Mouse (Mus musculus): ENCODE results near the gene Slc35f2. TPM values are rescaled to one million over a fixed set of nuclear protein-coding genes. Genes with fewer than 3 reads are reported as not detected.

Slc35f2 gene
- polyA plus RNA-seq, 1 experiment from 2014 or later: 0.63 TPM

DNA sequence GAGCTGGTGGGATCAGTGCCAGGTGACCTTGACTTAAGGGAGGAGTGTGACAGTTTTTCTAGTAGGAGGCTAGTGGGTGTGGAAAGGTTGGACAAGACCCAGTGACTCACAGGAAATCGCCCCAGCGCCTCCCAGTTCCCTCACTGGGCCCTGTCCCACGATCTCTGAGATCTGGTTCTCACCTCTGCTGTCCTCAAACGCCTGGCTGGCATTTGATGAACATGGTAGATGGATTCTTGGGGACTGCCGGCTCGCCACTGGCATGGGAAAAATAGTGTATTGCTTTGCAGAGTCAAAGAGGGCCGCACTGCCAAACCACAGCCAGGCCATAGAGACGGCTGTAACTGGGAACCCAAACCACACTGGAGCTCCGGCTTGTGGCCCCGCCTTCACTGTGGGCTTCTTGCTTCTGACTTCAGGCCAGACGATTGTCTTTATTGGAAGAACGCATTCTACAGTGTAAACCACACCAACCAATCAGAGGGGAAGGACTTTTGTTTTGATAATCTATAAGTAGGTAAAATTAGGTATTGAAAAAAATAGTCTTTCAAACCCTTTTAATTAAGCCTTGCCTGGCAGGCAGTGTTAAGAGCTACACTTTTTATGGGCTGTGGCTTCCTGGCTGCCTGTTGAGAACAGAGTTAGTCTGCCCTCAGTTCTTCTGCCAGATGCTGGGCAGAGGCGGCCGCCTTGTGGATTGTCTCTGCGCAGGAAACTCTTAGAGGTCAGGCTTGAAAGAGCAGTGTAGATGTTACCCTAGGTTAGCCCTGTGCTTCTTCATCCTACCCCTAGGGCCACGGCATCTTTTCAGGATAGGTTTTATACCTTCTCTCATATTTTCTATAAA is 15.4 kb downstream of the Slc35f2 start:
- WGBS: 65% methylated on average over 16 of the region's 16 CpGs

DNA sequence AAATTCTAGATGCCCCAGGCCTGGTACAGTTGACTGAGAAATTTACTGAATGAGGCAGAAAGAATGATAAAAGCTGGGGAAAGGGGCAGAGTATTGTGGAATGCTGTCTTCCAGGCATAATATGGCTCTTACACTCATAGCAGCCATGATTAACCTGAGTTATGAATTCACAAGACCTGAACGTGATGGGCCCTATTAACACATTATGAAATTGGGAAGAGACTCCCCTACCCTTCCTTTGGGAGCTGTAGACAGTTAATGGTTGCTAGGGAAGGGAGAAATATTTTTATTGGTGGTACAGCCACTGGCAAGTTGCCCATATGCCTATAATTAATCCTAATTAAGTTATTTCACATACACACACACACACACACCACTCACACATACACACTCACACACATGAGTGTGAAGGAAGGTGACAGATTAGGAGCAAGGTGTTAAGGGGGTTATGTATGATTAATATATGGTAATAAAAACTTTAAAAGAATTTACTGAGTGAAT is 22.5 kb downstream of the Slc35f2 start:
- Histone ChIP-seq H3K9me3 (replicated peaks) (no peaks in the 10 kb centered on the region), H3K4me3 (no peak overlapping the region), H3K9ac (no peak overlapping the region), H3K27ac (ENCODE audit: poor library complexity, severe bottlenecking) (no peak overlapping the region), H3K27me3 (replicated peaks) (no peaks in the 10 kb centered on the region), H3K4me2 (no peak overlapping the region), H3K4me1 (replicated peaks) (no peaks in the 10 kb centered on the region), H3K36me3 (no peaks in the 10 kb centered on the region)
- no peak for ATAC-seq (ENCODE audit: insufficient number of reproducible peaks, low FRiP score)
- WGBS: 68% methylated on average over 1 of the region's 1 CpGs

More for the DNA sequence above, 15.4 kb downstream of the Slc35f2 start:
- H3K27me3 ChIP-seq (replicated peaks): no peaks in the 10 kb centered on the region
- no peak for ATAC-seq (ENCODE audit: insufficient number of reproducible peaks, low FRiP score)
- H3K9ac ChIP-seq: no peak overlapping the region
- no peak overlapping the region for H3K4me3 ChIP-seq
- H3K27ac ChIP-seq (ENCODE audit: poor library complexity, severe bottlenecking): no peak overlapping the region
- H3K36me3 ChIP-seq: no peaks in the 10 kb centered on the region
- 0 out of 2 replicates have a peak, but pooled peaks cover 6% of the 10 kb centered on the region for H3K9me3 ChIP-seq (replicated peaks)
- peaks cover 5% of the 10 kb centered on the region for H3K4me1 ChIP-seq (replicated peaks)
- H3K4me2 ChIP-seq: no peak overlapping the region

DNA sequence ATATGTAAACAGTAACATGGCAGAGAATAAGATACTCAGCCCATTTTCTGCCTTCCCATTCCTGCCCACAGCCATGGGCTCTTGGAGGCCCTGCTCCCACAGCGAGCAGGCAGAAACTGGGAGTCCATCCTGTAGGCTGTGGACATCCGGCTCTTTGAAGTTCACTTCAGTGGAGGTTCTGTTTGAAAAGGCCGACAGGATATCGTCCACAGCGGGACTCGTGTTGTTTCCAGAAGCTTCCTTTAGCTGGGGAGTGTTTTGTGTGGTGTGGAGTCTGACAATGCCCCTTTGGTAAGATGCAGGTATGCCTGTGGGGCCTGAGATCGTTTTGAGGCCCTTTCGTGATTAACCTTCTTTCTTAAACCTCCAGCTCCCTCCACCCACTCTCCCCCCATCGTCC is 23.2 kb downstream of the Slc35f2 start:
- H3K4me3 ChIP-seq: no peak overlapping the region
- H3K27ac ChIP-seq (ENCODE audit: poor library complexity, severe bottlenecking): no peak overlapping the region
- no peak overlapping the region for H3K4me2 ChIP-seq
- H3K9me3 ChIP-seq (replicated peaks): no peaks in the 10 kb centered on the region
- WGBS: 56% methylated on average over 9 of the region's 9 CpGs
- H3K4me1 ChIP-seq (replicated peaks): no peaks in the 10 kb centered on the region
- no peak overlapping the region for H3K9ac ChIP-seq
- H3K27me3 ChIP-seq (replicated peaks): no peaks in the 10 kb centered on the region
- H3K36me3 ChIP-seq: no peaks in the 10 kb centered on the region
- no peak for ATAC-seq (ENCODE audit: insufficient number of reproducible peaks, low FRiP score)

DNA sequence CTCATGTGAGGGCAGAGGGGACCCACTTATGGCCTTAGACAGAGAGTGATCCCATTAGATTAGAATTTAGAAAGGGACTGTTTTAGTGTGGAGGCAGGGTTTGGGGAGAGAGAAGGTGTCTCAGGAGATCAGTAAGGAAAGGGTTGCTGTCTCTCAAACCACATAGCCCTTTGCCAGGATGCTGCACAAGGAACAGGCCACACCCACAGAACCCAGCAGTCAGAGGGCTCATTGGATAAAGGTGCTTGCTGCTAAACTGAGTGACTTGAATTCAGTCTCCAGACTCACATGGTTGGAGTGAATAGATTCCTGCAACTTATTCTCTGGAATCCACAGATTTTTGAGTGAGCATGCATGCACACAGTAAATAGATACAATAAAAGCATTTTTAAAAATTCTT is 24.0 kb downstream of the Slc35f2 start:
- no peak for ATAC-seq (ENCODE audit: insufficient number of reproducible peaks, low FRiP score)
- no peaks in the 10 kb centered on the region for H3K36me3 ChIP-seq
- H3K9ac ChIP-seq: no peak overlapping the region

DNA sequence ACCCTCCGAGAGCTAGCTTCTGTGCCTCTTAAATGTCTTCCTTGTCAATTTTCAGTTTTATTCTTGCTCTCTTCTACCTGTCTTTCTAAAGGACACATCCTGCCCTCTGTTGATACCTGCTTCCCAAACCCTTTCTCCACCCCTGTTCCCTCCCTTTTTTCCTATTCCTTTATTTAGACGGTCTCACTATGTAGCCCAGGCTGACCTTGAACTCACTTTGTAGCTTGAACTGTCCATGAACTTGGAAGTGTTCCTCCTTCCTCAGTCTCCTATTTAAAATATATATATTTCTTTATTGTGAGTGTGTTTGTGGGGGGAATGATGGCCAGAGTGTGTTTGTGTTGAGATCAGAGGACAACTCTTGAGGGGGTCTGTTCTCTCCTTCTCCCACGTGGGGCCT is 25.0 kb downstream of the Slc35f2 start:
- Histone ChIP-seq H3K9me3 (replicated peaks) (no peaks in the 10 kb centered on the region), H3K9ac (no peak overlapping the region), H3K4me3 (no peak overlapping the region), H3K27ac (ENCODE audit: poor library complexity, severe bottlenecking) (no peak overlapping the region), H3K27me3 (replicated peaks) (no peaks in the 10 kb centered on the region), H3K4me1 (replicated peaks) (no peaks in the 10 kb centered on the region), H3K4me2 (no peak overlapping the region), H3K36me3 (no peaks in the 10 kb centered on the region)
- WGBS: 69% methylated on average over 3 of the region's 3 CpGs
- ATAC-seq (ENCODE audit: insufficient number of reproducible peaks, low FRiP score): no peak

More for the DNA sequence above, 24.0 kb downstream of the Slc35f2 start:
- Histone ChIP-seq H3K27me3 (replicated peaks) (no peaks in the 10 kb centered on the region), H3K4me1 (replicated peaks) (no peaks in the 10 kb centered on the region), H3K9me3 (replicated peaks) (no peaks in the 10 kb centered on the region), H3K4me3 (no peak overlapping the region), H3K27ac (ENCODE audit: poor library complexity, severe bottlenecking) (no peak overlapping the region), H3K4me2 (no peak overlapping the region)

DNA sequence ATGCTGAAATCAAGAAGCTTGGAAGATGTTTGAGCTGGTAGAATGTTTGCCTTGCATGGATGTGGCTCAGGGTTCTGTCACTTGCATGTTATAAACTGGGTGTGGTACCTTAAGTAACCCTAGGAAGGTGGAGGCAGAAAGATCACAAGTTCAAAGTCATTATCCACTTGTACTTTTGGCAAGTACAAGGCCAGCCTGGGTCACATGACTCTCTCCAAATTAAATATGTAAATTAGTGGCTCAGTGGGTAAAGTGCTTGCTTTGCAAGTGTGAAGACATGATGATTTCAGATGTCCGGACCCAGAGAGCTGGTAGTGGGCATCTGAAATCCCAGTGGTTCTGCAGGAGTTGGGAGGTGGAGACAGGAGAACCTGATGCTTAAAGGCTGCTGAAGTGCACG is 25.8 kb downstream of the Slc35f2 start:
- Histone ChIP-seq H3K4me3 (no peak overlapping the region), H3K27me3 (replicated peaks) (no peaks in the 10 kb centered on the region), H3K4me2 (no peak overlapping the region), H3K36me3 (no peaks in the 10 kb centered on the region), H3K4me1 (replicated peaks) (no peaks in the 10 kb centered on the region), H3K9ac (no peak overlapping the region), H3K27ac (ENCODE audit: poor library complexity, severe bottlenecking) (no peak overlapping the region), H3K9me3 (replicated peaks) (no peaks in the 10 kb centered on the region)
- WGBS: 81% methylated on average over 2 of the region's 2 CpGs
- no peak for ATAC-seq (ENCODE audit: insufficient number of reproducible peaks, low FRiP score)

DNA sequence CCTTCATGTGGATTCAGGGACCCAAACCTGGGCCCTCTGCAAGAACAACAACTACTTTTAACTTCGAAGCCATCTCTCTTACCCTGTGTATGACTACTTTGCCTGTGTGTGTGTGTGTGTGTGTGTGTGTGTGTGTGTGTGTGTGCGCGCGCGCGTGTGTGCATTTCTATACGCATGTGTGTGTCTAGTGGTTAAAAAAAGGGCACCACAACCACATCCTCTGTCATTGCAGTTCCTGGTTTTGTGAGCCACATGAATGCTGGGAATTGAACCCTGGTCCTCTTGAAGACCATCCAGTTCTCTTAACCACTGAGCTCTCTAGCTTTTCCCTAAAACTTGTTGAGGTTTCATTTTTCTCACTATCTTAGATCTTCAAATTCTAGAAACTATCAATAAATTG is 31.6 kb downstream of the Slc35f2 start:
- 93% methylated on average over 7 of the region's 7 CpGs for WGBS
- H3K27ac ChIP-seq (ENCODE audit: poor library complexity, severe bottlenecking): no peak overlapping the region
- no peaks in the 10 kb centered on the region for H3K9me3 ChIP-seq (replicated peaks)
- no peaks in the 10 kb centered on the region for H3K36me3 ChIP-seq
- no peaks in the 10 kb centered on the region for H3K4me1 ChIP-seq (replicated peaks)
- no peak overlapping the region for H3K4me2 ChIP-seq
- no peak for ATAC-seq (ENCODE audit: insufficient number of reproducible peaks, low FRiP score)
- no peak overlapping the region for H3K4me3 ChIP-seq
- no peak overlapping the region for H3K9ac ChIP-seq
- H3K27me3 ChIP-seq (replicated peaks): no peaks in the 10 kb centered on the region; the same call in 1 of the 2 replicates

DNA sequence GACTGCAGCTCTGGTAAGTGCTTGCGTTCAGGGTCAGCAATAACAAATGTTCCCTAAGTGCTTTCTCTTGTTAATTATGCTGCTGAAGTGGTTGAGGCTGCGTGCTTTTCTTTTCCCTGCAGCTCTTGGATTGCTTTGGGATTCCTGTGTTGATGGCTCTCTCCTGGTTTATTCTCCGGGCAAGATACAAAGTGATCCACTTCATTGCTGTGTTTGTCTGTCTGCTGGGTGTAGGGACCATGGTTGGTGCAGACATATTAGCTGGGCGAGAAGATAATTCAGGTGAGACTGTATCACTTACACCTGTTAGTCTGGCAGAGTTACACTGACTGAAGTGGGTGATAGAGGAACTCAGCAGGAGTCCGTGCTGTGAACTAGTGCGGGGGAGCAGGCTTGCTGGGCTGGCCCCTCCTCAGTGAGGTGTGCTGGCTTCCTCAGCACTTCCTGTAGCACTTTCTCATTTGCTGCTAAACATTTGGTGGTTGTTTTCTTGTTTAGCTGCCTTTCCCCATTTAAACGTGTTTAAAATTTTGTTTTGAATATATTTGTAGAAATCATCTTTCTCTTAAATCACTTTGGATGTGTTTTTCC is 35.3 kb downstream of the Slc35f2 start:
- H3K9me3 ChIP-seq (replicated peaks): no peaks in the 10 kb centered on the region
- 15% methylated on average over 7 of the region's 7 CpGs for WGBS
- no peaks in the 10 kb centered on the region; the same call in 1 of the 2 replicates for H3K27me3 ChIP-seq (replicated peaks)
- H3K4me1 ChIP-seq (replicated peaks): no peaks in the 10 kb centered on the region
- H3K36me3 ChIP-seq: no peaks in the 10 kb centered on the region
- H3K9ac ChIP-seq: no peak overlapping the region
- H3K4me3 ChIP-seq: no peak overlapping the region
- H3K27ac ChIP-seq (ENCODE audit: poor library complexity, severe bottlenecking): no peak overlapping the region
- ATAC-seq (ENCODE audit: insufficient number of reproducible peaks, low FRiP score): no peak
- no peak overlapping the region for H3K4me2 ChIP-seq

DNA sequence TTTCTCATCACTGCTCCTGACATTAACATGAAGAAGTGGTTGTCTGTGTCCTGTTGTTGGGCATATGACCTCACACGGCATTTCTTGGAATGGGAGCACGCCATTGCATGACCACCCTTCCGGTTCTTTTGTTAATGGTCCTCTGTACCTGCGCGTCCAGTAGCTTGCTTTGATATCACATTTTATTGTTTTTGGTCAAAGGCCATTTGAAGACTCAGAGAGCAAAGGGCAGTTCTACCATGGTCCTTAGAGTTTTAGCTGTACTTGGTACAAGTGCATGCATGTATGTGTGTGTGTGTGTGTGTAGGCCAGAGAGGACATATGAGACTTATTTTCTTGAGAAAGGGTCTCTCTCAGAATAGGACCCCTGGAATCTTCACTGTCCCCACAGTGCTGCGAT is 42.1 kb downstream of the Slc35f2 start:
- Histone ChIP-seq H3K4me1 (replicated peaks) (no peaks in the 10 kb centered on the region), H3K27ac (ENCODE audit: poor library complexity, severe bottlenecking) (no peak overlapping the region), H3K4me3 (no peak overlapping the region), H3K36me3 (no peaks in the 10 kb centered on the region), H3K27me3 (replicated peaks) (no peaks in the 10 kb centered on the region), H3K4me2 (no peak overlapping the region), H3K9ac (no peak overlapping the region), H3K9me3 (replicated peaks) (no peaks in the 10 kb centered on the region)
- ATAC-seq (ENCODE audit: insufficient number of reproducible peaks, low FRiP score): no peak
- 89% methylated on average over 6 of the region's 6 CpGs for whole genome bisulfite sequencing

DNA sequence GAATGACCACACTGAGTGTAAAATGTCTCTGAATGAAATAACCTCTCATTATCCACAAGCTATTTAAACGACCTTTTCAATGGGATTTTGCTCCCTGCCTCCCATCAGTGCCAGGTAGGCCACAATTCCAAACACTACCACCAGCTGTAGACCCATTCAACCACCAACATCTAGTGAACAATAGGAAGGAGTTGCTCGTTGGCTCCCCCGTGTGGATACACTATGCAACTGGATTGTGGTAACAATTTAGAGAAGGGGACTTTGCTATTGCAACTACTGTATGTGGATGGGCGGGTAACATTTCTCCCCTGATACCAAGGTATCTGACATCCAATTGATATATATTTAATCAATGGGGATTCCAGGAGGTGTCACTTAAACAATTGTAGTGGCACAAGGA is 47.4 kb downstream of the Slc35f2 start:
- H3K36me3 ChIP-seq: no peaks in the 10 kb centered on the region
- ATAC-seq (ENCODE audit: insufficient number of reproducible peaks, low FRiP score): no peak
- H3K9me3 ChIP-seq (replicated peaks): no peaks in the 10 kb centered on the region
- H3K4me2 ChIP-seq: no peak overlapping the region
- no peak overlapping the region for H3K9ac ChIP-seq
- no peak overlapping the region for H3K27ac ChIP-seq (ENCODE audit: poor library complexity, severe bottlenecking)
- no peak overlapping the region for H3K4me3 ChIP-seq
- H3K4me1 ChIP-seq (replicated peaks): no peaks in the 10 kb centered on the region
- 28% methylated on average over 4 of the region's 4 CpGs for WGBS
- no peaks in the 10 kb centered on the region for H3K27me3 ChIP-seq (replicated peaks)

DNA sequence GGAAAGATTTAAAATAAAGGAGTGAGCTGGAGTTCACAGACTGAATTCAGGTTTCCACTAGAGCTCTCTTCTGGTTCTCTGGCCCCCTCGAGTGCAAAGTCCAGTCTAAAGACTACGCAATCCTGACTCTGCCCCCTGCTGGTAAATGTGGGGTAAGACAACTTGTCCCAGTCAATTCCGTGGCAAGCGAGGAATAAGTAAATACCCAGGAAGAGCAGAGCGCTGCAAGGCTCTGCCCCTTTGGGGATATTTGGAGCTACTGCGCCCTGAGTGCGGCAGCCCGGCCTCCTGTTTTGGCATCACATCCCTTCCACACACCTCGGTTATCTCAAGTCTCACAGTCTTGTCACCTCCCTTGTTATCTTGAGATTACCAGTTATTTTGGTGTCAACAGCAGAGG is 54.0 kb downstream of the Slc35f2 start:
- Histone ChIP-seq H3K27ac (ENCODE audit: poor library complexity, severe bottlenecking) (no peak overlapping the region), H3K4me1 (replicated peaks) (0 out of 2 replicates have a peak, but pooled peaks cover 4% of the 10 kb centered on the region), H3K4me2 (peak overlapping the region; percentile 15; the same call in 1 of the 2 replicates), H3K9ac (no peak overlapping the region; the same call in 1 of the 2 replicates), H3K27me3 (replicated peaks) (peaks cover 13% of the 10 kb centered on the region), H3K4me3 (no peak overlapping the region), H3K9me3 (replicated peaks) (no peaks in the 10 kb centered on the region), H3K36me3 (no peaks in the 10 kb centered on the region)
- WGBS: 4% methylated on average over 9 of the region's 9 CpGs
- no peak for ATAC-seq (ENCODE audit: insufficient number of reproducible peaks, low FRiP score)

All from heart, embryonic 12.5 days (tissue).